Mouse (Mus musculus): ENCODE measurements around the gene Ggta1.

DNA sequence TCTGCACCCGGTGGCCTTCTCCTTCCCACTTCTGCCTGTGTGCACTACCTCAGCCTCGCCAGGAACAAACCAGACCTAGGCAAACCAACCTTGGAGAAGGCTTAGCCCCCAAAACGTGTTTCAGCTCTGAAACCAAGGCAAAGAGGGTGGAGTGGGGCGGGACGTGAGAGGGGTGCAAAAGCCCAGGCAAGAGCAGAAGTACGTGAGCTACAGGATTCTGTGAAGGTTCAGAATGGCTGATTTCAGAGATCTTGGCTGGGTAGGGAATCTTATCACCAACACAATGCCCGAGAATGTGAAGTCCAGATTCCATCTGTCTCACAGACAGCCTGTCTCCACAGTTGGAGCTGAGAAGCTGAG, 41.4 kb upstream of the Ggta1 start:
- no peak for TF ChIP-seq CTCF (IDR thresholded peaks at IDR 0.05; ENCODE audit: low read depth)
- TF ChIP-seq EP300 (IDR thresholded peaks at IDR 0.05; ENCODE audit: low read depth) = no peak

Measured in heart, postnatal 0 days (tissue).